Mouse (Mus musculus) limb, embryonic 13.5 days (tissue): ENCODE results near the gene Il4. TPM values are rescaled to one million over a fixed set of nuclear protein-coding genes. Genes with fewer than 3 reads are reported as not detected.

Source experiments
- polyA plus RNA-seq: library from polyadenylated mRNA; unstranded; fragments of >200 nt; fragmentation: Nextera tagmentation; extraction: Ambion mirVana; gene quantifications from 2 replicates; pipeline ENCODE4 v1.2.1, GENCODE M21; 2015

The Il4 gene
- polyA plus RNA-seq, 1 experiment from 2014 or later: 2.2 TPM

Other genes starting within 250 kb of the Il4 start
- gene Leap2, start 195.5 kb downstream of the Il4 start, polyA plus RNA-seq: 0.31 and 0.54 TPM in 2 replicates
- gene Uqcrq, start 187.8 kb downstream of the Il4 start, polyA plus RNA-seq: 449 and 478 TPM in 2 replicates
- 1.6 TPM in 2 replicates for gene Gdf9, start 187.6 kb downstream of the Il4 start, polyA plus RNA-seq
- 0.18 and 0.29 TPM in 2 replicates for gene Gm10447, start 161.6 kb downstream of the Il4 start, polyA plus RNA-seq
- gene Shroom1, start 161.5 kb downstream of the Il4 start, polyA plus RNA-seq: 7.9 TPM in 2 replicates
- gene Gm9837, start 148.2 kb downstream of the Il4 start, polyA plus RNA-seq: not detected in 2 replicates
- gene Gm9945, start 138.5 kb downstream of the Il4 start, polyA plus RNA-seq: not detected in 2 replicates
- 0.17 and 0.37 TPM in 2 replicates for gene Sowaha, start 138.4 kb downstream of the Il4 start, polyA plus RNA-seq
- 39.2 and 42.5 TPM in 2 replicates for gene Sept8, start 99.4 kb downstream of the Il4 start, polyA plus RNA-seq
- 105 and 112 TPM in 2 replicates for gene Kif3a, start 51.3 kb downstream of the Il4 start, polyA plus RNA-seq
- gene Il13, start 16.0 kb upstream of the Il4 start, polyA plus RNA-seq: 0.15 TPM in 2 replicates
- 30.4 TPM in 2 replicates for gene Rad50, start 88.7 kb upstream of the Il4 start, polyA plus RNA-seq
- not detected in 2 replicates for gene Il5, start 102.1 kb upstream of the Il4 start, polyA plus RNA-seq
- 9.7 and 10.1 TPM in 2 replicates for gene Irf1, start 151.3 kb upstream of the Il4 start, polyA plus RNA-seq
- gene Gm17334, start 154.5 kb upstream of the Il4 start, polyA plus RNA-seq: 0.22 TPM in 1 of 2 replicates, not detected in the other
- 0.56 TPM in 1 of 2 replicates, not detected in the other for gene Gm12216, start 240.6 kb upstream of the Il4 start, polyA plus RNA-seq